Comparison of ENCODE assay signal across 8 mouse cellular contexts in the genomic region with DNA sequence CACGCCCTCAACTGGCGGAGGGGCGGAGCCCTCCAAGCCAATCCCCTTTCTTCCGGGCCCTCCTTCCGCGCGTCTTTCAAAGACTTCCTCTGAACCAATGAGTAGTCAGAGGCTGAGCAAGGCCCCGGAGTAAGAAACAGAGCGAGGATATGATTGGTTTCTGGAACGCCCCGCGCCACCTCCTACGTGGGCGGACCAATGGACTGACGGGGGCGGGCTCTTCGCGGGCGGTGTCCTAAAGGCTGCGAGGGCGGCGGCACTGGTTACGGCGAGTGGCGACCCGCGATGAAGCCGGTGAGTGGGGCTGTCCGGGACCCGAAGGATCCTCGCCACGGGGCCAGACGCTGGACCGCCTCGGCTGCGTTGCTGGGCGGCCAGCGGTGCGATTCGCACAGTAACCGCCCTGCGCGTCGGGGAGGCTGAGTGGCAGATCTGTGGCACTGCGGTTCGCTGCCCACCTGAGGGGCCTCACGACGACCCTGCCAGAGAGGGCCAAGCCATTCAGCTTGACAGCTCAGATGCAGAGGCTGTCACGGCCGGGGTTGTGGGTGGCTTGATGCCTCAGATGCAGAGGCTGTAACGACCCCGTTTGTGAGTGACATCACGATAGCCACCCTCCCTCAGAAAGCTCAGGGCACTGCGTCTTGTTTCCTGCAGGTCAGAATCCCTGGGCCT. TPM values are rescaled to one million over a fixed set of nuclear protein-coding genes. Genes with fewer than 3 reads are reported as not detected.
DNase-seq lines count a peak whose midpoint lies in the region; ATAC-seq and TF ChIP-seq lines count a peak whose summit lies in the region.

A gene (plus strand): TSS at position 187 of the 675 bp plus-strand sequence.

- peak; percentile 52 for DNase-seq in MN1 (ENCODE audit: low spot score)
- peak; percentile 85 for DNase-seq in cerebellum, adult 9-10 months
- peak; percentile 91 for DNase-seq in hindbrain, embryonic 10.5 days (ENCODE audit: low spot score)
- peak; percentile 93 for DNase-seq in layer of hippocampus, adult 9-11 months
- peak; percentile 99 for DNase-seq in lung, postnatal 0 days (ENCODE audit: low spot score)
- peak; percentile 86 for DNase-seq in ovary, postnatal 14 days (ENCODE audit: low spot score)
- peak; percentile 92 for DNase-seq in thymus, postnatal 14 days

- TF ChIP-seq EP300 in lung, postnatal 0 days (IDR thresholded peaks at IDR 0.05) = no peak

- H3K36me3 ChIP-seq in hindbrain, embryonic 10.5 days = peaks cover 15% of the 10 kb centered on the region
- H3K36me3 ChIP-seq in lung, postnatal 0 days (ENCODE audit: insufficient read depth, low read length) = no peaks in the 10 kb centered on the region

- 0 out of 2 replicates have a peak, but pooled peaks cover 2% of the 10 kb centered on the region for H3K9me3 ChIP-seq in hindbrain, embryonic 10.5 days
- H3K9me3 ChIP-seq in lung, postnatal 0 days (ENCODE audit: low read length) = no peaks in the 10 kb centered on the region

- under 1% methylated on average over 54 of the region's 54 CpGs for WGBS in hindbrain, embryonic 10.5 days
- WGBS in lung, postnatal 0 days = under 1% methylated on average over 54 of the region's 54 CpGs

- peak within 1 kb of the TSS; percentile 91 for H3K4me2 ChIP-seq in lung, postnatal 0 days (replicated peaks; ENCODE audit: low read depth, low read length)

- peak within 1 kb of the TSS; percentile 37 for H3K9ac ChIP-seq in lung, postnatal 0 days (replicated peaks; ENCODE audit: low read depth)

- no peak for TF ChIP-seq CTCF in lung, postnatal 0 days (IDR thresholded peaks at IDR 0.05)

- H3K27me3 ChIP-seq in hindbrain, embryonic 10.5 days (ENCODE audit: insufficient read depth, poor library complexity, severe bottlenecking) = no peaks in the 10 kb centered on the region
- H3K27me3 ChIP-seq in lung, postnatal 0 days (replicated peaks; ENCODE audit: insufficient read depth, low read length) = no peaks in the 10 kb centered on the region

- ATAC-seq in frontal cortex, adult (ENCODE audit: low TSS enrichment) = peak; percentile 99
- ATAC-seq in lung, postnatal 0 days = peak; percentile 100

- H3K27ac ChIP-seq in hindbrain, embryonic 10.5 days = peak within 1 kb of the TSS; percentile 90
- H3K27ac ChIP-seq in lung, postnatal 0 days (ENCODE audit: low read length) = no peak within 1 kb of the TSS

- H3K4me1 ChIP-seq in hindbrain, embryonic 10.5 days (replicated peaks) = peaks cover 17% of the 10 kb centered on the region
- no peaks in the 10 kb centered on the region for H3K4me1 ChIP-seq in lung, postnatal 0 days (ENCODE audit: insufficient read depth, low read depth, low read length)

- peak within 1 kb of the TSS; percentile 86 for H3K4me3 ChIP-seq in hindbrain, embryonic 10.5 days
- H3K4me3 ChIP-seq in lung, postnatal 0 days (ENCODE audit: low read depth, low read length) = peak within 1 kb of the TSS; percentile 71

RNA-seq across cellular contexts. Expression of the gene that starts here (rescaled TPM):
- polyA plus RNA-seq in hindbrain, embryonic 10.5 days (2016; fragmentation: Nextera tagmentation; extraction: Ambion mirVana) = 46.6 and 47.0 TPM in 2 replicates
- 5.2 and 8.2 TPM in 2 replicates for polyA plus RNA-seq in lung, postnatal 0 days (2015; fragmentation: Nextera tagmentation; extraction: Ambion mirVana)
